Mouse (Mus musculus) bone marrow macrophage, adult 2 months (primary cell): ENCODE measurements at regions not wholly inside any gene's neighbourhood (a gene's known extent, or its start where the extent isn't known, plus 50 kb on each side); places are given as distances from the start of the nearest gene placed in this dataset.

Experiments used
- CTCF ChIP-seq: IDR thresholded peaks from 2 replicates; pipeline ENCODE4 v1.5.1; 2012; ENCODE audit warnings: low read depth, mild to moderate bottlenecking, low read length, moderate library complexity
- POLR2A ChIP-seq: IDR thresholded peaks from 2 replicates; pipeline ENCODE4 v1.6.1; 2012; ENCODE audit warnings: mild to moderate bottlenecking, low read depth, low read length, borderline replicate concordance

DNA sequence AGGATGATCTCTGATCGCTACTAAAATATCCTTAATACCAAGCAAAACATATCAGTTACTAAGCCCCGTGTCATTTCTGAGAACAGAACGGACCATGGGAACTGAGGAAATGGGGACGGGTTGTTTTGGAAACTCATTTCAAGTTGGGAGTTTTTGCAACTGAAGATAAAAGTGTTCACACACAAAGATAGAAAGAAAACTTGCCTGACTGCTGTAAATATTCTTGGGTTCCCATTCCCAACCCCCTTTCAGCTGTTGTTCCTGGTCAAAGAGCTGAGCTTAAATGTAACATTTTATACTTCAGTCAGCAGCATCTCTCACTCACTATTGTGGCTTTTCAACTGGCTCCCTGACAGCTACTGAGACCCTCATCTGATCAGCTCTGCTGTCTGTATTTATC is 250.1 kb downstream of the Ankrd50 start:
- TF ChIP-seq POLR2A (no peak), CTCF (no peak)
